Mouse (Mus musculus): Measurements from ENCODE around the gene Fmnl3.

GRCm38 (mm10) chr15:99415793-99416192 is 45.5 kb upstream of the Fmnl3 start:
- TF ChIP-seq FLI1 (IDR thresholded peaks at IDR 0.05; ENCODE audit: low read length) (no peak), GATA1 (IDR thresholded peaks at IDR 0.05; ENCODE audit: borderline replicate concordance, low read length) (no peak)
